Mouse (Mus musculus) MEL (cell line): ENCODE data around the gene Gm11554. TPM values are rescaled to one million over a fixed set of nuclear protein-coding genes. Genes with fewer than 3 reads are reported as not detected.
"Not testable (repeated sequence)": the region's sequence is repeated elsewhere in the genome, so short reads cannot be mapped to it uniquely, and the experiment has no call there.

Experiments
- DNase-seq: peaks from one replicate; pipeline ENCODE4 v3.0.0; 2011; ENCODE audit warnings: low read depth, low spot score
- H3K27ac ChIP-seq: 2 replicates; pipeline ENCODE4 v1.5.1; 2012; ENCODE audit warnings: low read depth, mild to moderate bottlenecking, control low read depth, low read length, moderate library complexity; ENCODE audit not compliant: control insufficient read depth
- H3K27me3 ChIP-seq, 2 experiments: fragments of 150-350 bp in 1 of 2; sonication (generic) in 1 of 2; 2 replicates each; pipeline ENCODE4 v1.6.1; 2012; ENCODE audit warnings: low read length in 2 of 2, mild to moderate bottlenecking in 2 of 2, improper control_type of control experiment in 1 of 2, moderate library complexity in 1 of 2; ENCODE audit not compliant: insufficient read depth in 2 of 2, control insufficient read depth in 1 of 2
- H3K36me3 ChIP-seq, 2 experiments: 2 replicates each; pipeline ENCODE4 v1.6.1; 2012 to 2014; ENCODE audit warnings: low read length in 2 of 2, improper control_type of control experiment in 1 of 2, inconsistent platforms in 1 of 2, mild to moderate bottlenecking in 1 of 2; ENCODE audit not compliant: insufficient read depth in 2 of 2, control insufficient read depth in 1 of 2
- H3K4me1 ChIP-seq, 2 experiments: fragments of 150-350 bp in 1 of 2; sonication (generic) in 1 of 2; 2 replicates each; pipeline ENCODE4 v1.6.1; 2012; ENCODE audit warnings: low read length in 2 of 2, improper control_type of control experiment in 1 of 2, mild to moderate bottlenecking in 1 of 2; ENCODE audit not compliant: insufficient read depth in 2 of 2, control insufficient read depth in 1 of 2
- H3K4me3 ChIP-seq, 2 experiments: fragments of 150-350 bp in 1 of 2; sonication (generic) in 1 of 2; 2 replicates each; pipeline ENCODE4 v1.5.1; 2012; ENCODE audit warnings: low read depth in 2 of 2, low read length in 2 of 2, mild to moderate bottlenecking in 2 of 2, moderate library complexity in 2 of 2, control low read depth in 1 of 2, improper control_type of control experiment in 1 of 2; ENCODE audit not compliant: control insufficient read depth in 1 of 2, insufficient read depth in 1 of 2
- H3K79me2 ChIP-seq: 2 replicates; pipeline ENCODE4 v1.6.1; 2012; ENCODE audit warnings: mild to moderate bottlenecking, low read length, moderate library complexity; ENCODE audit not compliant: control insufficient read depth, poor library complexity, insufficient read depth
- H3K9ac ChIP-seq: 2 replicates; pipeline ENCODE4 v1.6.1; 2012; ENCODE audit warnings: low read depth, mild to moderate bottlenecking, control low read depth, low read length, moderate library complexity; ENCODE audit not compliant: control insufficient read depth, poor library complexity, severe bottlenecking
- H3K9me3 ChIP-seq: fragments of 150-350 bp; sonication (generic); replicated peaks from 2 replicates; pipeline ENCODE4 v1.6.1; 2012; ENCODE audit warnings: mild to moderate bottlenecking, low read length, improper control_type of control experiment, moderate library complexity; ENCODE audit not compliant: insufficient read depth
- E2F4 ChIP-seq: IDR thresholded peaks from 2 replicates; pipeline ENCODE4 v1.6.1; 2011; ENCODE audit warnings: low read depth, low read length, improper control_type of control experiment, borderline replicate concordance
- ETS1 ChIP-seq: IDR thresholded peaks from 2 replicates; pipeline ENCODE4 v1.6.1; 2012; ENCODE audit warnings: low read depth, mild to moderate bottlenecking, inconsistent platforms, low read length, improper control_type of control experiment, moderate library complexity
- GABPA ChIP-seq: IDR thresholded peaks from 2 replicates; pipeline ENCODE4 v1.6.1; 2012; ENCODE audit warnings: low read depth, mild to moderate bottlenecking, inconsistent platforms, low read length, improper control_type of control experiment, moderate library complexity
- MAFK ChIP-seq: IDR thresholded peaks from 2 replicates; pipeline ENCODE4 v1.6.1; 2011; ENCODE audit warnings: low read depth, mild to moderate bottlenecking, low read length, improper control_type of control experiment, borderline replicate concordance
- MAZ ChIP-seq: IDR thresholded peaks from 2 replicates; pipeline ENCODE4 v1.6.1; 2012; ENCODE audit warnings: low read depth, mild to moderate bottlenecking, inconsistent platforms, low read length, improper control_type of control experiment
- MYB ChIP-seq: IDR thresholded peaks from 2 replicates; pipeline ENCODE4 v1.6.1; 2011; ENCODE audit warnings: mild to moderate bottlenecking, low read depth, low read length, improper control_type of control experiment
- NRF1 ChIP-seq: IDR thresholded peaks from 2 replicates; pipeline ENCODE4 v1.6.1; 2014; ENCODE audit warnings: low read depth, mild to moderate bottlenecking, inconsistent platforms, low read length, improper control_type of control experiment, moderate library complexity; ENCODE audit not compliant: poor library complexity, insufficient read depth, severe bottlenecking
- POLR2A ChIP-seq, 2 experiments: IDR thresholded peaks; 2 replicates each; pipeline ENCODE4 v1.6.1; 2011 to 2012; ENCODE audit warnings: low read length in 2 of 2, mild to moderate bottlenecking in 2 of 2, control low read depth in 1 of 2, improper control_type of control experiment in 1 of 2, low read depth in 1 of 2, moderate library complexity in 1 of 2; ENCODE audit not compliant: control insufficient read depth in 1 of 2, insufficient read depth in 1 of 2, poor library complexity in 1 of 2
- POLR2AphosphoS5 ChIP-seq: IDR thresholded peaks from 2 replicates; pipeline ENCODE4 v1.6.1; 2012; ENCODE audit warnings: low read depth, borderline replicate concordance, mild to moderate bottlenecking, inconsistent platforms, low read length, moderate library complexity, mixed read lengths
- TBP ChIP-seq: IDR thresholded peaks from 2 replicates; pipeline ENCODE4 v1.8.0; 2011; ENCODE audit warnings: low read depth, low read length, improper control_type of control experiment
- UBTF ChIP-seq: IDR thresholded peaks from 2 replicates; pipeline ENCODE4 v1.6.1; 2012; ENCODE audit warnings: low read depth, mild to moderate bottlenecking, inconsistent platforms, low read length, improper control_type of control experiment, moderate library complexity, borderline replicate concordance; ENCODE audit not compliant: insufficient read depth
- USF2 ChIP-seq, 2 experiments: IDR thresholded peaks; 2 replicates each; pipeline ENCODE4 v1.6.1; 2011 to 2012; ENCODE audit warnings: improper control_type of control experiment in 2 of 2, low read length in 2 of 2, borderline replicate concordance in 1 of 2, inconsistent platforms in 1 of 2, low read depth in 1 of 2, mild to moderate bottlenecking in 1 of 2; ENCODE audit not compliant: insufficient read depth in 1 of 2
- ZKSCAN1 ChIP-seq: IDR thresholded peaks from 2 replicates; pipeline ENCODE4 v1.6.1; 2012; ENCODE audit warnings: low read depth, mild to moderate bottlenecking, inconsistent platforms, low read length, improper control_type of control experiment, moderate library complexity
- ZMIZ1 ChIP-seq: IDR thresholded peaks from 2 replicates; pipeline ENCODE4 v1.6.1; 2012; ENCODE audit warnings: low read depth, mild to moderate bottlenecking, inconsistent platforms, low read length, improper control_type of control experiment, moderate library complexity
- polyA plus RNA-seq, 2 experiments: library from polyadenylated mRNA; stranded (reverse) in 1 of 2; unstranded in 1 of 2; fragments of >175 nt in 1 of 2; fragments of >200 nt in 1 of 2; gene quantifications; 2 replicates each; pipeline versions ENCODE4 v1.2.1 to v1.2.4; 2012; ENCODE audit warnings: low replicate concordance in 2 of 2, low read depth in 1 of 2; ENCODE audit not compliant: insufficient read length in 2 of 2, insufficient read depth in 1 of 2, missing spikeins in 1 of 2
- total RNA-seq: library from RNA; depleted of rRNA; stranded (reverse); fragments of 300-350 nt; gene quantifications from 2 replicates; pipeline ENCODE4 v1.2.3, GENCODE M21; 2012

The Gm11554 gene
- total and polyA plus RNA-seq, 3 experiments: not detected

- H3K9ac ChIP-seq, H3K27me3 ChIP-seq, DNase-seq, H3K79me2 ChIP-seq, H3K4me1 ChIP-seq, H3K27ac ChIP-seq, H3K36me3 ChIP-seq, H3K4me3 ChIP-seq, H3K9me3 ChIP-seq: not testable (repeated sequence)
These were observed 5.5 kb upstream of the Gm11554 start, which contains the start of gene Krtap4-13 for GRCm38 (mm10) chr11:99809792-99810191. Krtap4-13 (minus strand) TSS chr11:99809892.

DNA sequence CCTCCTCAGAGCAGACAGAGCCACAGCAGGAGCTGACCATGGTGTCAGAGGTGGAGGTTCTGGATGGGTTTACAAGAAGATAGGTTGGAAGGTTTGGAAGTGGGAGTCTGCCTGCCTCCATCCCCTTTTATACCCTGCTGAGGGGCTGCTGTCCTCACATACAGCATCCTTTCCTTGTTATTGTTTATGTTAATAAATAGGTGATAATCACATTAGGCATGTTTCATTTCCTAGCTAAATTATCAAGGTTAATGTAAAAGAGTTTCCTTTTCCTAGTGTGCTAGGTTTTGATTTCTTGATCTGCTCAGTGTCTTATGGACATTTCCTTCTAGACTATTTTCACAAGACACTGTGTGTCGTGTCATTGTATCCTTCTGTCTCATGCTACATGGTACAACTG lies 5.4 kb downstream of the Gm11554 start, which contains the start of gene Gm11569:
Gm11569 (minus strand) TSS at position 101 of the 400 bp plus-strand sequence.
- not testable (repeated sequence) for H3K27ac ChIP-seq, H3K79me2 ChIP-seq, H3K36me3 ChIP-seq, H3K4me1 ChIP-seq, H3K27me3 ChIP-seq, H3K9me3 ChIP-seq, H3K4me3 ChIP-seq, H3K9ac ChIP-seq, DNase-seq

- no peaks in the 10 kb centered on the region for H3K79me2 ChIP-seq
- no peaks in the 10 kb centered on the region for H3K36me3 ChIP-seq
- no peaks in the 10 kb centered on the region for H3K4me1 ChIP-seq
- H3K4me3 ChIP-seq: no peak within 1 kb of the TSS
- H3K9ac ChIP-seq: no peak within 1 kb of the TSS
- no peak within 1 kb of the TSS for H3K27ac ChIP-seq
- H3K27me3 ChIP-seq: no peaks in the 10 kb centered on the region
- TF ChIP-seq ETS1: no peak
- no peak for TF ChIP-seq NRF1
- TF ChIP-seq USF2 (IDR thresholded peaks at IDR 0.05; ENCODE audit: borderline replicate concordance in 1 of 2, insufficient read depth in 1 of 2, low read depth in 1 of 2, low read length in 2 of 2): no peak
- TF ChIP-seq POLR2A (IDR thresholded peaks at IDR 0.05; ENCODE audit: control insufficient read depth in 1 of 2, insufficient read depth in 1 of 2, low read depth in 1 of 2, low read length in 2 of 2, poor library complexity in 1 of 2): no peak
- TF ChIP-seq MAZ: no peak
- no peak for TF ChIP-seq MAFK
- TF ChIP-seq E2F4: no peak
- TF ChIP-seq UBTF: no peak
- TF ChIP-seq POLR2AphosphoS5: no peak
- TF ChIP-seq TBP: no peak
- TF ChIP-seq MYB: no peak
- TF ChIP-seq GABPA: no peak
- no peak for TF ChIP-seq ZKSCAN1
- no peak for TF ChIP-seq ZMIZ1
- no peak for DNase-seq
- H3K9me3 ChIP-seq: no peaks in the 10 kb centered on the region; the same call in 1 of the 2 replicates
These were observed 10.9 kb downstream of the Gm11554 start, which contains the start of gene Gm11596 for GRCm38 (mm10) chr11:99793367-99793766. Gm11596 (minus strand) TSS chr11:99793467.

DNA sequence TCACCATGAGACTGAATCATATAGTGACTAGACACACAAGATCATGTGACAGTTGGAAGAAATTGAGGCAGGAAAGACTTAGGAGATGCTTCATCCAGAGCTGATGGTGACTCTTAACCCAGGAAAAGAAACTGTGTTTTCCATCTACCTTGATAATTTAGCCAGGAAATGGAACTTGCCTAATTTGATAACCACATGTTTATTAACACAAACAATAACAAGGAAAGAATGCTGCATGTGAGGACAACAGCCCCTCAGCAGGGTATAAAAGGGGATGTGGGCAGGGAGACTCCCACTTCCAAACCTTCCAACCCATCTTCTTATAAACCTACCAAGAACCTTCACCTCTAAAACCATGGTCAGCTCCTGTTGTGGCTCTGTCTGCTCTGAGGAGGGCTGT lies 19.3 kb downstream of the Gm11554 start, which contains the start of gene Krtap4-9:
Krtap4-9 (plus strand) TSS at position 301 of the 400 bp plus-strand sequence.
- not testable (repeated sequence) for H3K79me2 ChIP-seq, H3K4me3 ChIP-seq, H3K4me1 ChIP-seq, H3K9me3 ChIP-seq, H3K9ac ChIP-seq, H3K36me3 ChIP-seq, DNase-seq, H3K27ac ChIP-seq, H3K27me3 ChIP-seq
